Mouse (Mus musculus) 3134 (cell line): ENCODE measurements around the gene Gatb.

Experiments used
- DNase-seq: peaks from one replicate; pipeline ENCODE4 v3.0.0-alpha.2; 2011; ENCODE audit warnings: low spot score; ENCODE audit not compliant: insufficient read length; ENCODE audit errors: extremely low read depth

Gene Gatb

DNA sequence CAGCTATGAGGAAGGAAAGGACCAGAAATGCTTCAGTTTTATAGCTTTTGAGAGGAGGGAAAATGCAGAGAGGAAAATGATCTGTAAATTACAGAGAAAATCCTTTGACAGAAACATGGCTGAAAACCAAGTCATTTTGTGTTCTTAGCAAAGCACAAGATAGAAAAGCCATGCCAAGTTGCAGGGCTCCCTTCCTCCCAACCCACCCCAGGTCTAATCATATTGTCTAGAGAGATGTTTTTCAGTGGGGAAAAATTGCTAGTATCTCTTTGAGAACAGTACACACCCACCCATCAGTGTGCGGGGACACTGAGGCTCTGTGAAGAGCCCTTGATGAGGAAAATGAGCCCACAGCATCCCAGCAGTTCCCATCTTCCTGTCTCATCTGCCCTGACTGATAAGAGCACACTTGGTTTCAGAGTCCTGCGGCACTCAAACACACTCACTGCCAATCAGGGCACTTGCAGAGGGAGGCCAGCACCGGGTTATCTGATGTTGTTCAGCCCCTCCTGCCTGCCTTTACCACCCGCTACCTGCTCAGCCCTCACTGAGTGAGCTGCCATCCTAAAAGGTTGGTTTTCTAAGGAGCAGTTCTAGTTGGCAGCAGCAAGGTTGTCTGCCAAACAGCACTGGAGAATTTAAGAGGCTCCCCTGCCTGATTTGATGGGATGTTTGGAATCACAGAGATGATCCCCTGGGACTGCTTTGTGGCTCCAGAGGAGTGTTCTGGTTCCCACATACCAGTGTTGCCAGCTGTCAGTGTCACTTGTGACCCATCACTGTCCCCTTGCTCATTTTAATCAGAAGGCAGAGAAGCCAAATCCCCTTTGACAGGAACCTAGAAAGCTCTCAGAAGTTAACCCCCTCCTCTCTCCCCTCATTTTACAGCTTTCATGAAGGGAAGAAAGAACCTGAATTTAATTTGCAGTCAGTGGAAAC, 79.1 kb downstream of the Gatb start:
- DNase-seq = no peak

DNA sequence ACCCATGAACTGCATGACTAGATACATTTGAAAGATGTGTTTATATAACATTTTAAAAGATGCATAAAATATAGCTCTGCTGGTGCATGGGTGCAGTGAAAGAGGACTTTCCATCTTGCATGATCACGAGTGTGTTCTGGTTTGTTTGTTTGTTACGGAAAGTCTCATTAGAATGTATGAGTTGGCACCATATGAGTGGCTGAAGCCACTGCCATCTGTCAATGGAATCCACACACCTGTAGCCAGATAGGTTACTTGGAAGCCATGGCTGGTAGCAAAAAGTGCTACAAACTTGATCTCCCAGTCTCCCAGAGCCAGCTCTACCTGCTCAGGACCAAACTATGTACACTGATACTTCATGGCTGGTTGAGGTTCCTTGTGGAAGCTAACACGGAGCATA, 81.6 kb downstream of the Gatb start:
- DNase-seq = no peak

DNA sequence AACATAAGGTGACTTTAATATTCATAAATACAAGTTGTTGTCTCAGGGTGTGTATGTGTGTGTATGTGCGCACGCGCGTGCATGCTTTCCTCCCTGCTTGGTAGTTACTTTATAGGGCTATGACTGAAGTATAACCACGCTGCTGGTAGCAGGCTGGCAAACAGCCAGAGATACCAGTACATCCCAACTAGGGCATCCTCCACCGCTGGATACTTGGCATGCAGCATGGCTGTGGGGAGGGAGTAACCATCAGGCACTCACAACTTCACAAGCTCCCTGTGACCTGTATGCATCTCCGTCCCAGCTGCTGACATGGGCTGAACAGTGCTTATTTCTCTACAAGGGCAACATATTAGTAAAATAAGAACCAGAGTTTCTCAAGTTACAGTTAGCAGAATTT, 85.8 kb downstream of the Gatb start:
- DNase-seq = no peak

DNA sequence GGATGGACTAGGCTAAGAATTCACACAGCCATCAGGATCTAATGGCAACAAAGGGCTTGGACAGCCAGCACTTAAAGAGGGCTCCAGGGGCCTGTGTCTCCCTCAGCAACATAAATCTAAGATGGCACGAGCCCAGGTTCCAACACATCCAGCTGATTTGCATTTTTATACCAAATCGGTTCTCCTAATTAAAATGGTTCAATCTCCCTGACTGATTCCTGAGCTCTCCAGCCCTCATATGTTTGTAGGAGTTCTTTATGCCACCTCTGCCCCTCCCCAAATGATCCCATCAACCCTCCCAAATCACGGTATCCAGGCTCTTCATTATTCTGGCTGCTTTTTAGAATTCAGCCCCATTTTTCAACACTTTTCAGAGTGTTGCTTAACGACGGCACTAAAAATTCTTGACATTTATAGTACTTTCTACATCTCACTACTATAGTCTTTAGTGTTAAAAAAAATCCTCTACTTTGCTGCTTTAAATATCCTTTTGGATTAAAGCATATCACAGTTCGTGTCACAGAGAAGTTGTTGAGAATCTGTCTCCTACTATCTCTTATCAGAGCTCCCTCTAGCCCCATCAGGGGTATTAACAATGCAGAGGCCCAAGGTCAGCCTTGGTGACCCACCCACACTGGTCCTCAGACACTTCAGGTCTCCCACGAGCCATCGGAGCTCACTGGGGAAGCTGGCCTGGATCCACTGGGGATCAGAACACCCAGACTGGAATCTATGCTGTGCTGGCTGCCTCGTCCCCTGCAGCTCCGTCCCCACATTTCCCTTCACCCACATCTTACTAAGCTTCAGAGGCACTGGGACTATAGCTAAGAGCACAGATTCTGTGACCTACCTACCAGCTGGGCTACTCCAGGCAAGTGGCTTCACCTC, 88.3 kb downstream of the Gatb start:
- no peak for DNase-seq

DNA sequence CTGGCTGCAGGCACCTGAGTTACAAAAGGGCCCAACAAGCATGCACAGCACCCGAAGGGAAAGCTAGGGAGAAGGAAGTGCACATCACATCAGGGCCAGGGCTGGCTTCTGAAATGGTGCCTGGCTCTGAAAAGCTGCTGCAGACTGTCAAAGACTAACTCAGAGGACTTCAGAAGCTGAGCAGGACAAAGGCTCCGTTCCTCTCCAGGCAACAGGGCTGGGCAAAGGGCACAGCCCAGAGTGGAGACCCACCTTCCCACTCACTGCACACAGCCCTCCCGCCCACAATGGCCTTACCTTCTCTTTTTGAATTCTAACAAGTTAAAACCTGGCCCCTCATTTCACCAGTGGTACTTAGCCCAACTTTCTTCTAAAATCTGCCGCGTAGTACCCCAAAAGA, 89.9 kb downstream of the Gatb start:
- no peak for DNase-seq

DNA sequence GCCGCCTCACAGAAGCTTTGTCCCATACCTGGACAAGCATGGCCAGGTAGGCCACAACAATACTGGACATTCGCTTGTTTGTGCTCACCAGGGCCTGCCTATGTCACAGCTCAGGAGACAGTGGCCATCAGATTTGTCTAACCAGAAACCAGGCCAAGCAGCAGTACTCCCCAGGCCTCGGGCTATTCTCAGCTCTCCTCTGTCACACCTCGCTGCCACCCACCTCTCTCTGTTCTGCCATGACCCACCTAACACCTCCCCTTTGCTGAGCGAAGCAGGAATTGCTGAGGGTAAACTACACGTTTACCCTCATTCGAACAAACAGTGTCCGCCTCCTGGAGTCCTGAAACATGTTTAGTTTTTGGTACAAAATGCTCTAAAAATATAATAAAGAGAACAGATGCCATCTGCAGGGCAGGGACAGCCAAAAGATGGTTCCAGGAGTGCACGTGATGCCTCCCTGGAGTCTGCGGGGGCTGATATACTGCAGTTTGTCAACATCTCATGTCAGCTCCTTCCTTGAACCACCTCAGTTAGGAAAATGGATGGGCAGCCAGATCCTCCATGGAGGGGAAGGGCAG, 90.8 kb downstream of the Gatb start:
- no peak for DNase-seq

DNA sequence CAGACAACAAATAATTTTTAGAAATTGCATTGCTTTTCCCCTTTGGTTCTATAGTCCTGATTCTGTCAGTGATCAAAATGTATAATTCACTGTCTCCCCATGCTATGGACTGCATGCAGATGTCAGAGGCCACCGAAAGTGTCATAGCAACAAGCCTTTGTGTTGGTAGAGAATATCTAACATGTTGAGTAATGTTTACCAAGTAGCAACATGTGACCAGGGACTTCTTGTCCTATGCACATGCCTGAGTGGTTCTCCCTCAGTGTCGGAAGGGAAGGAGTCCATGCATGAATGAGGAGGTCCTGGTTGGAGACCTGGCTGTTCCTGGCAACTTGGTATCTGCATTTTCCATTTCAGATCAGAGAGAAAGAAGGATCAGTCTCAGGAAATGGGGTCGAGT, 92.2 kb downstream of the Gatb start:
- no peak for DNase-seq

DNA sequence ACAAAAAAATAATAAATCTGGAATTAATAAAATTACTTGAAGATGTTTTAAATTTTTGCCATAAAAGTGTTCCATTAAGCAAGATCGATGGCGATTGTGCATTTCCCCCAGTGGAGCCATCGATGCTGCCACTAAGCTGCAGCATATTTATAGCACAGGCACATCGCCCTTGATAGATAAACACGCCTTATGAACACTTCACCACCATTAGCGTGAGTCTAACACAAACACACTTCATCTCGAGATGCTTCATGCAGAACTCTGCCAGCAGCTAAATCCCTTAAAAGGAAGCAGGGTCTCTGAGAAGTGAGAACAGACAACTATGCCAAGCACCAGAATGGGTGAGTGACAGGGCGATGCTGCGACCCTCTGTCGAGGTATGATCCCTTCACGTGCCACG, 92.8 kb downstream of the Gatb start:
- no peak for DNase-seq

DNA sequence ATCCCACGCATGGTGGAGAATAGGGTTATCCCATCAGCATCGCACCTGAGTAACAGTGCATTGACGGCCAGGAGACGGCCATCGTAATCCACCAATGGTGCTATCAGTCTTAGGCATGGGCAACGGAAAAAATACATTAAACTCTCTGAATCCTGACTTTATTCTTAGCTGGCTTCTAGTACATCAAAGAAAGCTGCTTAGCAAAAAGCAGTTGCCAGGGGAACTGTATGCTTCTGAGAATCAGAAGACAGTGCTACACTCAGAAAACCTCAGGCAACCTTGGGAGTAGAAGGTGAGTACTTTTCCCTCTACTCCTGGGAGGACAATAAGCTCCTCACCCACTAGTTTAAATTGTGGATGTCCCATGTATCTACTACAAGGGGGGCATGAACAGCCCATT, 93.8 kb downstream of the Gatb start:
- DNase-seq = no peak

DNA sequence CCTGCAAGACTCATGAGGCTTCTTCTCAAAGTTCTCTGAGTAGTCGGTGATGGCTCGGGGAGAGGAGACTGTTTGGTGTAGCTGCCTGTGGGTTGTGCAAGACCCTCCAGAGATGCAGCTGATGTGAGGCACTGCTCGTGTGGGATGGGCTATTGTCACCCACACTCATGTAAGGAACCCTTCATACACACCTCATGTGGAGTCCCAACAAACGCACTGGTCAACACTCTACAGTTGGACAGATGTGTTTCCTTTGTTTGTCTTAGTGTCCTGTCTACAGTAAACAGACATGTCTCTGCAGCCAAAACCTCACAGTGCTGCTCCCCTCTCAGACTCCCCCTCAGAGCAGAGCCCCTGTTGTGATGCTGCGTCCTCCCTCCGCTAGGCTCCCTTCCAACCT, 95.9 kb downstream of the Gatb start:
- DNase-seq = no peak

DNA sequence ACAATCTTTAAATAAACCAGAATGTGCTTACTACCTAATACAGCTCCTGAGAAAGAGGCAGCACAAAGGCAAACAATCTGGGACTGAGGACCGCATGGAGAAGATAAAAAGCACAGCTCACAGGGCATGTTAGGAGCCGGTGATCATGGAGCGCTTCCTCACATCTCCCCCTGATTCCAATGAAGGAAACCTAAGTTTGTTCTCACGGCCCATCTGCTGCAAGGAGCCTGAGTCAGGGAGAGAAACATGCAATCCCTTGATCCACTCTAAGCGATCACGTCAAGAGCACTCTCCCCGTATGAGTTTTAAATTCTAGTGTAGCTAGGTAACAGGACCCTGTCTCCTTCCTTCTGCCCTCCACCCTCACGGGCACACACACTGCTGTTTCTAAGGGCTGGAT, 103.2 kb downstream of the Gatb start:
- no peak for DNase-seq

DNA sequence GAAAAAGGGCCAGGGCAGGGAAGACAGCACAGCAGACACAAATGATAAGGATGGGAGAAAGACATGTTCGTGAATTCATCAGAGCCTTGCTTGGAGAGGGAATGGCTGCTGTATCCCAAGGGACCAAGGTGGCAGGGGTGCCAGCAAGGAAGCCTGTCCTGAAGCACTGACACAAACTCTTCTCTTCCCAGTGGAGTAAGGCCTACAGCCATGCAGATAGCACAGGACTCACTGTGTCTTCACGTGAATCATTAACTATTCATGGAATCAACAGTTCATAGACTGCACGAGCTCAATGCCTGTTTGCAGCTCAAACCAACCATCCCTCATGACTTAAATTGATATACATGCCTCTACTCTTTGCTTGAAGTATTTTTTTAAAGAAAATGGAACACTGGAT, 104.0 kb downstream of the Gatb start:
- DNase-seq = no peak

DNA sequence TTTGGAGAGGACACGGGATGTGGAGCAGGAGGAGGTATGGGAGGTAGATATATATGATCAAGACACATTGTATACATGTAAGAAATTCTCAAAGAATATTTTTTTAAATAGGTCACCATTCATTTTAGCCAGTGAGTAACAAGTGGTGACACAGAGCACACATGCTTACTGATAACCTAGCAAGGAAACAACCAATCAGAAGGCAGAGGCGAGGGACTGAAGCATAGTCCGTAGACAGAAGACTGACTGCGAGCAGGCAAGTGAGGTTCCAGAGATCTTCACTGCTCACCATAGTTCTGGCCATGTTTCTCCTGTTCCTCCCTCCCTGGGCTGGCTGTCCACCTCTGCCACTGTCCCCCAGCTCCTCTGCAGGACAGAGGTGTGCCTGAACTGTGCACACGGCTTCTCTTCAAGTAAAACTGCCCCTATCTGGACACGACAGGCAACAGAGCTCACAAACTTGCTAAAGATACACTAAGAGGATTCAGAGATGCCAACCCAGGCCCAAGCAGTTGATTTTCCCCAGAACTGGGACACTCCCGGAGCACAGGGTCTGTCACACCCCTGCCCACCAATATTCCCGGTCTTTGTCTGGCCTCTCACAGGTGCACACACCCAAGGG, 105.5 kb downstream of the Gatb start:
- DNase-seq = no peak

DNA sequence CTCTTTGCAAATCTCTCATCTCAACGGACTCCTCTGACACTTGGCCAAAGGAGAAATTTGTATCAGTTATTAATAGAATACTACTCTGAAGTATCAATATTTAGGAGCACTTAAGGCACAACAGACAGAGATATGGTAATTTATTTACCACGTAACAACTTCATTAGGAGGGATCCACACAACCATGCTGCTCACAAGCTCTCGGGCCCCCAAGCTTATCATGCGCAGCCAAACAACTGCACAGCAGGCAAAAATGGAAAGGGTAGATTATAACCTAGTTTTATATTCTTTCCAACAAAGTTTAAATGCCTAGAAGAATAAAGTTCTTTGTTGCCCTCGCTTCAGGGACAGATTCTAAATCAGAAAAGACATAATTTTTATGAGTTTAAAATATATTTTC, 106.0 kb downstream of the Gatb start:
- no peak for DNase-seq

DNA sequence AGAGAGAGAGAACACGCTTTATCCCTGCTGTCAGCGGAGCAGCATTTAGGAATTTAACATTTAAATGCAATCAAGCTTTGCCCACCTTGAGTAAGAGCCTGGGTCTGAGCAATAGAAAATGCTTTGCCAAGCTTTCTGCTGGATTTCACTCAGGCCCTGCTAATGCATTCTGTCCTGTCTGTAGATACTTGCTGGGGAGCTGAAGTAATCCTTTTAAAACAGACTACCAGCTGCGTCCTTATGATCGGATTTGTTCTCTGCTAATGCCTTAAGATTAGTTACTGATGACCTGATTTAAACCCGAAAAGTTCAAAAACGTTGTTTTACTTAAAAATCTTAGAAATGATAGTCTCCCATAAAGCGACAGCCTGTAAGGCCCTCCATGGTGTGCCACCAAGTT, 107.2 kb downstream of the Gatb start:
- DNase-seq = no peak

DNA sequence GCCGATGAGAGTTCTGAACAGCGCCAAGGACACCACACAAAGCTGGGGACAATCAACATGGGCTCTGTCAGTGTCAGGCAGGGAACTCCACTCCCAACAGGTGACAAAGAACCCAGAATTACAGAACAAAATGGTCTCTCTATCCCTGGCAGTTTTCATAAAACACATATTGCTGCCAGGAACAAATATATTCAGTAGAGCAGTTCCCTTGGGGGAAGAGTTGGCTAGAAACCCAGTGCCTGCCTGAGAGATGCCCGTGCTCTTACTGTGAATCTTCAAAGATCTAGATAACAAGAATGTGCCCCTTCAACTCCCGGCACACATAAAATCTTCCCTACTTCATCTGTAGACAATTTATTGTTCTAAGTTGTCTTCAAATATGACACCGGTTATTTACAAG, 109.7 kb downstream of the Gatb start:
- no peak for DNase-seq

DNA sequence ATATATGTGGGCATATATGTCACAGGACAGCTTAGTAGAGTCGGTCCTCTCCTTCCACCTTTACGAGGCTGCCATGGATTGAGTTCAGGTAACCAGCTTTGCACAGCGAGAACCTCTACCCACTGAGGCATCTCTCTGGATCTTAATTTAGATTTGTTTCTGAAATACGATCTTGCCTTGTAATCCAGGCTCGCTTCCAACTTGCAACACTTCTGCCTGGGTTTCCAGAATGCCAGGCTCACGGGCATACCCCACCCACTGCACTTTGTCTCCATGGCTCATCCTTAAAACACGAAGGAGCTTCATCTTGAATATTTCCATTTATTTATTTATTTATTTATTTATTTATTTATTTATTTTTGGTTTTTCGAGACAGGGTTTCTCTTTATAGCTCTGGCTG, 111.4 kb downstream of the Gatb start:
- DNase-seq = no peak

DNA sequence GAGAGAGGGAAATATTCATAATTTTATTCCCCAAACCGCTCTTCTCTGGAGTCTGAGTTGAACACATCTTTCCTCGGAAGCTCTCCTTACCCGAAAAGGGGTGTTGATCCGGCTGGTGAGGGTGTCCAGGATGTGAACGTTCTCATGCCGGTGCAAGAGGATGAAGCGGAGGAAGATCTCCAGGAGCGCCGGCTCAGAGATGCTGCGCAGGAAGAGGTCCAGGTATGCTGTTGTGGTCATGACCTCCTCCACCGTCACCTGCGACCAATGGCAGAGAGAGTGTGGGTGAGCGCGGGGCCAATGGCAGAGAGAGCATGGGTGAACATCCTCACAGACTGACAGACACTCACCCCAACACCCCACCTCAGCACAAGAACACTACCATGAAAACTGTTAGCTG, 114.4 kb downstream of the Gatb start:
- DNase-seq = no peak

DNA sequence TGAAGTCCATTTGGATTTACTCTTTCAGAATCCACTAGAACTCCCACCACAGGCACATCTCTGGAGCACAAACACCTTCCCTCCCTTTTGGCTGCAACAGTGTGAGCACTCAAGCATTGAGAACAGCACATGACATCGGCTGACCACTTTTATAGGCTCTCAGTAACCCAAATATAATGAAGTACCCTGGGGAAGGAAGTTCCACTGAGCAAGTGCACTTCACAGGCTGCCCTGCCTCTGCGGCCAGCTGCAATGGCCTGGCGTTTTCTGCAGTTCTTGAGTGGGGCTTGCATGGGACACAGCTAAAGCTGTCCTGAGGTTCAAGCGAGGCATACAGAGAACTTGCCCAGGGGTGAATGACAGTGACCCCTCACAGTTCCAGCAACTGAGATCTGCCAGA, 117.2 kb downstream of the Gatb start:
- DNase-seq = no peak

DNA sequence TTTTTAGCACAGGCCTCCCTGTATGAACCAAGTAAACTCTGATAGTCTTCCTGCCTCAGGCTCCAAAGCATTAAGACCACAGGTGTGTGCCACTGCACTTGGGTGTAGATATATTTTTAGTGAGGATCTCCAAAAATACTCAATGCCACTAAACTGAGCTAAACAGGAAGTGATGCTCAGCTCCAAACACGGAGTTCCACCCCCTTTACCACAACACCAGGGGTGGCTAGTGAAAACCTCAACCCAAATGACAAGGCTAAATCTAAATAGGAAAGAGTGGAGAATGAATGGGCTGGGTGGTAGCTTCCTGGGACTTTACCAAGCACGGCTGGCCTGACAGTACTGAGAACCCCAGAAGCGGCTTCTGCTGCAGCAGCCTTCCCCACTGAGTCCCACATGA, 119.1 kb downstream of the Gatb start:
- DNase-seq = no peak

DNA sequence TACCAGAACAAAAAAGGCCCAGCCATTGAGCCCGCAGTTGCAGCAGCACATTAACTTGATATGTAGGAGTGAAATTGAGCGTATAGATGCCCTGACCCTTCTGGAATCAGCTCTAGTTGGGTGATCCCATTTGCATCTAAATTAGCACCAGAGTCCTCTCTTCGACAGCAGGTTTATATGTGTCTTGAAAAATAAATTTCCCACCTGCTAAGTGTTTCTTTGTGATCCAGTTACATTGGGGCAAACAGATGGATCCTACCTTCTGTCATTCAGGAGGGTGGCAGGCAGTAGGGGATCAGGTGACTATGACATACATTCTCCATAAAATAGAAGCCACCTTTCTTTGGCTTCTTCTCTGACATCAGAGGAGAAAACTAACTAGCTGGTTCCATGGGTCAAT, 121.1 kb downstream of the Gatb start:
- DNase-seq = no peak
